Mouse (Mus musculus) ES-Bruce4 (cell line): Measurements from ENCODE around the gene Lasp1. TPM values are rescaled to one million over a fixed set of nuclear protein-coding genes. Genes with fewer than 3 reads are reported as not detected.

Experiments used
- H3K27ac ChIP-seq: 2 replicates; pipeline ENCODE4 v1.5.1; 2012; ENCODE audit warnings: low read length, inconsistent platforms; ENCODE audit not compliant: insufficient read depth
- H3K27me3 ChIP-seq: 2 replicates; pipeline ENCODE4 v1.6.1; 2012; ENCODE audit warnings: mild to moderate bottlenecking, low read length, inconsistent platforms; ENCODE audit not compliant: control insufficient read depth, poor library complexity, insufficient read depth, severe bottlenecking
- H3K36me3 ChIP-seq: 2 replicates; pipeline ENCODE4 v1.6.1; 2012; ENCODE audit warnings: inconsistent platforms, mild to moderate bottlenecking, low read length, moderate library complexity; ENCODE audit not compliant: control insufficient read depth, poor library complexity, insufficient read depth, severe bottlenecking
- H3K4me1 ChIP-seq: one replicate; pipeline ENCODE4 v1.8.1; 2011; ENCODE audit warnings: low read length; ENCODE audit not compliant: control insufficient read depth, insufficient read depth
- H3K4me3 ChIP-seq: 2 replicates; pipeline ENCODE4 v1.5.1; 2011; ENCODE audit warnings: low read depth, mild to moderate bottlenecking, low read length
- H3K9ac ChIP-seq: 2 replicates; pipeline ENCODE4 v1.6.1; 2012; ENCODE audit warnings: low read depth, mild to moderate bottlenecking, inconsistent platforms; ENCODE audit not compliant: poor library complexity, severe bottlenecking
- H3K9me3 ChIP-seq: replicated peaks from 2 replicates; pipeline ENCODE4 v1.6.1; 2012; ENCODE audit warnings: mild to moderate bottlenecking, low read length, inconsistent platforms; ENCODE audit not compliant: control insufficient read depth, poor library complexity, insufficient read depth, severe bottlenecking
- CTCF ChIP-seq: IDR thresholded peaks from one replicate; pipeline ENCODE4 v1.8.1; 2011; ENCODE audit warnings: low read depth, low read length
- EP300 ChIP-seq: IDR thresholded peaks from 2 replicates; pipeline ENCODE4 v1.6.1; 2011; ENCODE audit warnings: low read depth, low read length; ENCODE audit not compliant: insufficient read depth
- POLR2A ChIP-seq: IDR thresholded peaks from one replicate; pipeline ENCODE4 v1.8.1; 2011; ENCODE audit warnings: low read length; ENCODE audit not compliant: insufficient read depth
- polyA plus RNA-seq: library from polyadenylated mRNA; stranded (reverse); fragments of >200 nt; gene quantifications from 2 replicates; pipeline ENCODE4 v1.2.4, GENCODE M21; 2011; ENCODE audit warnings: low read depth; ENCODE audit not compliant: missing spikeins, insufficient read depth, insufficient read length

Gene Lasp1
- polyA plus RNA-seq, 1 experiment = 231 TPM

GRCm38 (mm10) chr11:97839441-97840134, 40.8 kb downstream of the Lasp1 start:
- Histone ChIP-seq H3K27ac (peak overlapping the region; percentile 23; the same call in 1 of the 2 replicates), H3K27me3 (no peaks in the 10 kb centered on the region), H3K4me1 (peaks cover 5% of the 10 kb centered on the region), H3K36me3 (peaks cover 14% of the 10 kb centered on the region), H3K9me3 (no peaks in the 10 kb centered on the region), H3K4me3 (no peak overlapping the region), H3K9ac (no peak overlapping the region)
- no peak for TF ChIP-seq EP300

- no peak for TF ChIP-seq CTCF
- TF ChIP-seq POLR2A = no peak
- no peak for TF ChIP-seq EP300
- peaks cover 10% of the 10 kb centered on the region for H3K36me3 ChIP-seq
- H3K9ac ChIP-seq = peak overlapping the region; percentile 51; the same call in 1 of the 2 replicates
- no peaks in the 10 kb centered on the region for H3K27me3 ChIP-seq
- H3K9me3 ChIP-seq = no peaks in the 10 kb centered on the region
- H3K27ac ChIP-seq = peak overlapping the region; percentile 23
- peaks cover 5% of the 10 kb centered on the region for H3K4me1 ChIP-seq
- no peak overlapping the region for H3K4me3 ChIP-seq
Measured at GRCm38 (mm10) chr11:97840135-97840490, 41.3 kb downstream of the Lasp1 start.

GRCm38 (mm10) chr11:97840539-97840954, 41.7 kb downstream of the Lasp1 start, which contains the start of gene B230217C12Rik:
Gene B230217C12Rik, plus strand, starts transcription at chr11:97840780.
- Histone ChIP-seq H3K27ac (peak within 1 kb of the TSS; percentile 80), H3K36me3 (0 out of 2 replicates have a peak, but pooled peaks cover 9% of the 10 kb centered on the region), H3K4me1 (peaks cover 5% of the 10 kb centered on the region), H3K4me3 (peak within 1 kb of the TSS; percentile 91), H3K9ac (peak within 1 kb of the TSS; percentile 51), H3K27me3 (no peaks in the 10 kb centered on the region), H3K9me3 (no peaks in the 10 kb centered on the region)
- TF ChIP-seq POLR2A (no peak), CTCF (peak; percentile 26)

- no peaks in the 10 kb centered on the region for H3K27me3 ChIP-seq
- H3K36me3 ChIP-seq = 0 out of 2 replicates have a peak, but pooled peaks cover 9% of the 10 kb centered on the region
- no peaks in the 10 kb centered on the region for H3K9me3 ChIP-seq
- peak; percentile 67 for TF ChIP-seq POLR2A
- peak; percentile 33; the same call in 1 of the 2 replicates for TF ChIP-seq EP300
- no peak for TF ChIP-seq CTCF
- H3K4me3 ChIP-seq = peak overlapping the region; percentile 91
- H3K9ac ChIP-seq = peak overlapping the region; percentile 51
- H3K4me1 ChIP-seq = peaks cover 5% of the 10 kb centered on the region
- H3K27ac ChIP-seq = peak overlapping the region; percentile 80
Measured at GRCm38 (mm10) chr11:97840991-97841661, 42.3 kb downstream of the Lasp1 start.

- H3K36me3 ChIP-seq = 0 out of 2 replicates have a peak, but pooled peaks cover 3% of the 10 kb centered on the region
- peaks cover 2% of the 10 kb centered on the region for H3K4me1 ChIP-seq
- no peak overlapping the region for H3K27ac ChIP-seq
- no peak overlapping the region for H3K4me3 ChIP-seq
- peak overlapping the region; percentile 48; the same call in 1 of the 2 replicates for H3K9ac ChIP-seq
- TF ChIP-seq POLR2A (no peak), CTCF (no peak), EP300 (no peak)
- H3K9me3 ChIP-seq = no peaks in the 10 kb centered on the region
- no peaks in the 10 kb centered on the region for H3K27me3 ChIP-seq
Measured at GRCm38 (mm10) chr11:97842001-97842400, 43.2 kb downstream of the Lasp1 start.

GRCm38 (mm10) chr11:97850367-97850766, 51.6 kb downstream of the Lasp1 start:
- Histone ChIP-seq H3K9me3 (no peaks in the 10 kb centered on the region), H3K27ac (no peak overlapping the region), H3K9ac (no peak overlapping the region), H3K4me1 (no peaks in the 10 kb centered on the region), H3K4me3 (no peak overlapping the region), H3K27me3 (no peaks in the 10 kb centered on the region), H3K36me3 (no peaks in the 10 kb centered on the region)
- TF ChIP-seq CTCF = no peak
- TF ChIP-seq EP300 = no peak
- no peak for TF ChIP-seq POLR2A
